Mouse (Mus musculus): Measurements from ENCODE around the gene Rnf43. TPM values are rescaled to one million over a fixed set of nuclear protein-coding genes. Genes with fewer than 3 reads are reported as not detected.

Rnf43 gene
- polyA plus RNA-seq, 1 experiment from 2014 or later, result 14.7 TPM

DNA sequence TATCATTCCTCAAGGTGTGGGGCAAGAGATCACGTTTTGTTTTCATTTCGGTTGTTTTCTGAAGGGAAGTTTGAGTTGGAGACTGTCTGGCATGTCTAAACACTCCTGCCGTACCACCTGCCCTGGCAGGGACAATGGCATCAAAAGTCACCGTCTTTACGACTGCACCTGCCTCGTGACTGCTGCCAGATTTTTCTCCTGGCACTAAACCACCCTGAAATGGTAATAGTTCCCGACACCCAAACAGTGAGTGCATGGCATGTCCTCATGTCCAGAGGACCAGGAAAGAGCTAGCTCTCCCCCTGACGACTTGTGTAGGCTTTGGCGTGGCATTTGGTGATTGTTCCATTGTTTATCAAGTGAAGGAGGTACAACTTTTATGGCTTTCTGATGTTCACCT lies 18.3 kb downstream of the Rnf43 start:
- peak overlapping the region; percentile 14; the same call in 1 of the 2 replicates for H3K27ac ChIP-seq
- H3K4me1 ChIP-seq (replicated peaks), result peaks cover 5% of the 10 kb centered on the region; the same call in 1 of the 2 replicates
- no peak overlapping the region for H3K4me3 ChIP-seq (replicated peaks)
- ATAC-seq, result no peak
- no peak overlapping the region for H3K9ac ChIP-seq
- H3K27me3 ChIP-seq (replicated peaks), result no peaks in the 10 kb centered on the region
- H3K4me2 ChIP-seq (replicated peaks), result peak overlapping the region; percentile 26; the same call in 1 of the 2 replicates
- H3K9me3 ChIP-seq, result no peaks in the 10 kb centered on the region
- H3K36me3 ChIP-seq, result no peaks in the 10 kb centered on the region
- WGBS, result 67% methylated on average over 9 of the region's 9 CpGs

DNA sequence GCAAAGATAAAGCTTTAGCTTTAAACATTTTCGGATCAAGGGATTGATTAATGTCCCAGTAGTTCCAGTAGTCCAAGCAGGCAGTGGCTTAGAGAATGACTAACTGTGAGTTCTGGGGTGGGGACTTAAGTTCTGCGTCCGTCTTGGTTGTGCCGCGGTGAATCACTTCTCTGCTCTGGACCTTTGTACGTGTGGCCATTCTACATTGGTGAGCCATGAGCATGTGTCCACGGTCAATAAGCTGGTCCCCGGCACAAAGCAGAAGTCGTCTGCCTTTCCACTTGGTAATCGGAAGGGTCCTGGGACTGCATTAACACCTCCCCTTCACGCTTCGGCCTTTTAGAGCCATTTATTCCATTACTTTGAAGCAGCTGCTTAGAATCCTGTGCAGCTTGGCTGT lies 19.6 kb downstream of the Rnf43 start:
- Histone ChIP-seq H3K4me3 (replicated peaks) (no peak overlapping the region), H3K4me1 (replicated peaks) (peaks cover 10% of the 10 kb centered on the region), H3K9ac (no peak overlapping the region), H3K9me3 (no peaks in the 10 kb centered on the region), H3K27ac (peak overlapping the region; percentile 66; the same call in 1 of the 2 replicates), H3K4me2 (replicated peaks) (peak overlapping the region; percentile 43), H3K36me3 (no peaks in the 10 kb centered on the region), H3K27me3 (replicated peaks) (no peaks in the 10 kb centered on the region)
- no peak for ATAC-seq
- WGBS, result 64% methylated on average over 12 of the region's 12 CpGs

DNA sequence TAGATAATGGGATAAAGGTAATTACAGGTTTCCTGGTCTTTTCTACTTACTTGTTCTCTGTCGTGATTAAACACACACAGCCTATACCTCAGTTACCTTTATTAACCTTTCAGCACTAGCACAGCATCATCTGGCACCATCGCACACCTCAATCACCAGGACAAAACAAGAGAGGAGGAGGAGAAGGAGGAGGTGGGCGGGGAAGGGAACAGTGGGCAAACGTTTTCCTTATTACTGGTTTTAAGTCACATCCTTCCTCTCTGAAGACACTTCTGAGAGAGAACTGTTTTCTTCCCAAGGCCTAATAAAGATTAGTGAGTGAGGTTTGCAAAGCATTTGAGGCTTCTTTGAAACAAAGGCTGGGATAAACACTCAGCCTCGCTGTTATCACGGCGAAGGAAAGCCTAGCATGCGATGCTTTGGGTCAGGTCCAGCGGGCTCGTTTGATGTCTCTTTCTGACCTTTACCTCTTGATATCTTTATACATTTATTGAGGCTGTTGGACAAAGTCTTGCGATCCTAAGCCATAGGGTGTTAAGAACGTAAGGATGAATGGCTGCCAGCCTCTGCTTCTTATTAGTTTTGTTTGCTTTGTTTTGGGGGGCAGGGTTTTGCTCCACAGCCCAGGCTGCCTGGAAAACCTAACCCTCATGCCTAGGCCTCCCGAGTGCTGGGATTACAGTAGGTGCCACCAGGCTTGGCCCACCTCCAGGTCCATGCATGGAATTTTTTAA lies 20.5 kb downstream of the Rnf43 start:
- H3K4me3 ChIP-seq (replicated peaks), result no peak overlapping the region
- ATAC-seq, result peak; percentile 93
- WGBS, result 24% methylated on average over 13 of the region's 13 CpGs

DNA sequence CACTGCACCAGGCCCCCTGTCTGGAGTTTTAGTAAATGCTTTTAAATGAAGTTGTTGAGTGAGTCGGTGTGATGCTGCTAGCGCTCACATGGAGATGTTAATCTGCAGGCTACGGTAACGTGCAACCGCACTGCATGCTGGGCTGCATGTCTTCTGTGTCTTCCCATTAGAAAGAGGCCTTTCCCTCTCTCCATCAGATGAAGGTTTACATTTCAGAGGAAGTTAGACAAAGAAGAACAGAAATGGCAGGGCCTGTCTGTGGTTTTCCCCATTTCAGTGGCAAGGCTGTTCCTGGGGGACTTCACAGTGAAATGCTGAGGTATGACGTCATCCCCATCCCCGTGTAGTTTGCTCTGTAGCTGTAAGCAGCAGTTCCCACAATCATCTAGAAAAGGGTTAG lies 23.9 kb downstream of the Rnf43 start:
- Histone ChIP-seq H3K4me2 (replicated peaks) (no peak overlapping the region), H3K27me3 (replicated peaks) (no peaks in the 10 kb centered on the region), H3K27ac (no peak overlapping the region), H3K4me1 (replicated peaks) (peaks cover 27% of the 10 kb centered on the region), H3K36me3 (no peaks in the 10 kb centered on the region), H3K4me3 (replicated peaks) (no peak overlapping the region), H3K9ac (no peak overlapping the region), H3K9me3 (no peaks in the 10 kb centered on the region)
- ATAC-seq, result no peak
- 53% methylated on average over 7 of the region's 7 CpGs for WGBS

More for the DNA sequence above, 20.5 kb downstream of the Rnf43 start:
- no peak overlapping the region for H3K9ac ChIP-seq
- 0 out of 2 replicates have a peak overlapping the region, but pooled peaks have one; percentile 4 for H3K4me2 ChIP-seq (replicated peaks)
- 0 out of 2 replicates have a peak overlapping the region, but pooled peaks have one; percentile 66 for H3K27ac ChIP-seq
- H3K9me3 ChIP-seq, result no peaks in the 10 kb centered on the region
- no peaks in the 10 kb centered on the region for H3K27me3 ChIP-seq (replicated peaks)
- no peaks in the 10 kb centered on the region for H3K36me3 ChIP-seq
- peaks cover 14% of the 10 kb centered on the region for H3K4me1 ChIP-seq (replicated peaks)

DNA sequence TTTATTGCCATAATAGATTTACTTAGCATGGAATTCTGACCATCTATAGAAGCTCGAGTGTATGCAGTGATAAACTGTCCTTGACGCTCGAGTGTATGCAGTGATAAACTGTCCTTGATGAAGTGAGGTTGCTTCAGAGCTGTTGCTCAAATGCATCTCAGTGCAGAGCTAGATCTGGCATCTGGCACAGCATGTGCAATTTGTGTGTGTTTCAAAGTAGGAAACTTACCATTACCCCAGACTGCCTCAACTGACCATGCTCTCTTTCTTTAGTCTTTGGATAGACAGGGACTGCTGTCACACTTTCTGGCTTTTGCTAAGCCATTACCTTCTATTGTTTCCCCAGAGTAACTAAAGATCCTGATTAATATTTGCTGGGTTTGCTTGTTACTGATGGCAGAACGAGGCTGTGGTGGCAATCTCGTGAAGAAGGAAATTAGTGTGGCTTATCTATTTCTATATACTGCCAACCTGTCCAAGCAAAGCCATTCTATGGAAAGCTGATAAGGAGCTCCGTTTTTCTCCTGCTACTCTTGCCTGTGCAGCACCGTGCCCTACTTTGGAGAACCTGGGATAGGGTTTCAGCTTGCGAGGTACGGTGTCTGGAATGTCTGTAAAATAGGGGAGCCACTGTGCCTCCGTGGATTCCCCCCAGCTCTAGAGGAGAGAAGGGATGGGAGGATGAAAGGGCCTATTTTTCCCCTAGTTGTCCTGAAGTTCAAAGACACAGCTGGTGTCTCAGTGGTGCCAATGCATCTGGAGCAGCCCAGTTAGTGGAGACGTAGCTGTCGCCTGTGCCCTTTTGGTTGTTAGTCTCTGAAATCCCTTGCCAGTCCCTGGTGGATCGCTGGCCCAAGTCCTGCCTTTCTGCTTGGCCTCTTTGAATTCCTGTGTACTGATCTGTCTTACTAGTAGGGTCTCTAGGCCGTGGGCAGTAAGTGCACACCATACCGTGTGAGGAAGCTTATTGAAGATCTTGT lies 25.0 kb downstream of the Rnf43 start:
- no peaks in the 10 kb centered on the region for H3K9me3 ChIP-seq
- H3K27me3 ChIP-seq (replicated peaks), result no peaks in the 10 kb centered on the region
- H3K9ac ChIP-seq, result no peak overlapping the region
- 57% methylated on average over 15 of the region's 15 CpGs for WGBS
- H3K27ac ChIP-seq, result peak overlapping the region; percentile 49; the same call in 1 of the 2 replicates
- ATAC-seq, result no peak
- peak overlapping the region; percentile 51 for H3K4me2 ChIP-seq (replicated peaks)
- no peak overlapping the region for H3K4me3 ChIP-seq (replicated peaks)
- H3K4me1 ChIP-seq (replicated peaks), result peaks cover 27% of the 10 kb centered on the region
- H3K36me3 ChIP-seq, result no peaks in the 10 kb centered on the region

DNA sequence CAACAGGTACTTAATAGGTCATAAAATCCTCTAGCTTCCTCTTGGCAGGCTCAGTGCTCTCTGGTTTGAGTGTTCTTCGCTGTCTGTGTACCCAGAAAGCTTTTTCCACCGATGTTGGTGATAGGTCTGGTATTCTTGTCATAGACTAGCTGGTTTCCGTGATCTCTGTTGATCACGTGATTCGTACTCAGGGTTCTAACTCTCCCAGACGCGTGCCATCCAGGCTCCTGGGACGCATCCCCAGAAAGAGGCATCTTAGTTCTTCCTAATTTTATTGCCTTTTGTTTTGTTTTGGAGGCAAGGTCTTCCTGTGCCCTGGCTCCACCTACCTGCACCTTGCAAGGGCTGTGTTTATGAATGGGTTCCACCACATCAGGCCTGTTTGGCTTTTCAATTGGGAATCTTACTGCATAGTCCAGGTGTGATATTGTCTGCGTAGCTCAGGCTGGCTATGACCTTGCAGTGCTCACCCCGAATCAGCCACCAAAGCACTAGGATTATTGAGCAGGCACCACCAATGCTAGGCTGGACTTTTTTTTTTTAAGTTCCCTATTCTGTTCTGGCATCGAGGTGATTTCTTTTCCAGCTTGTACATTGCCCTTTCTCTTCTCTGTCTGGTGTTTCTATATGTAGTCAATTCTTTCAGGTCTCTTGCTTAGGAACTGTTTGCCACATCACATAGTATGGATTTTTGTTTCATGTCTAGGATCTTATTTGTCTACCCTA lies 26.1 kb downstream of the Rnf43 start:
- no peaks in the 10 kb centered on the region for H3K36me3 ChIP-seq
- no peaks in the 10 kb centered on the region for H3K9me3 ChIP-seq
- peak overlapping the region; percentile 68 for H3K27ac ChIP-seq
- H3K27me3 ChIP-seq (replicated peaks), result no peaks in the 10 kb centered on the region
- H3K9ac ChIP-seq, result no peak overlapping the region; the same call in 1 of the 2 replicates
- no peak overlapping the region for H3K4me3 ChIP-seq (replicated peaks)
- H3K4me2 ChIP-seq (replicated peaks), result peak overlapping the region; percentile 51
- 49% methylated on average over 11 of the region's 11 CpGs for whole genome bisulfite sequencing
- peaks cover 22% of the 10 kb centered on the region for H3K4me1 ChIP-seq (replicated peaks)
- ATAC-seq, result peak; percentile 21; the same call in 1 of the 2 replicates

DNA sequence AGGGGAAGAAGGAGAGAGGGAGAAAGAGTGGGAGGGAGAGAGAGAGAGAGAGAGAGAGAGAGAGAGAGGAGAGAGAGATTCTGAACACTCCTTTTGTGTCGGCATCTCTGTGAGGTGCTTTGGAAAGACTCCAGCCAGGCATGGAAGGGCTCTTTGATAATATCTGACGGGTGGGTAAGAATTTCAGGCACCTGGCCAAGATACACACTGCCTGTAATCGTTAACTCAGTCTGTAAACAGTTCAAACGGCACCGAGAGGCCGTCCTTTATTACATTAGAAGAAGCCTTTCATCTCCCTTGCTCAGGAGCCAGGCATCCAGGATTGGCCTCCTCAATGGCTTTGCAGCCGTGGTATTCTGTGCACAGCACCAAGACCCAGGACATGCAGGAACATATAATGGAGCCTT lies 26.9 kb downstream of the Rnf43 start:
- Histone ChIP-seq H3K4me3 (replicated peaks) (0 out of 2 replicates have a peak overlapping the region, but pooled peaks have one; percentile 2), H3K36me3 (no peaks in the 10 kb centered on the region), H3K4me1 (replicated peaks) (peaks cover 22% of the 10 kb centered on the region), H3K4me2 (replicated peaks) (peak overlapping the region; percentile 51), H3K9ac (no peak overlapping the region), H3K27ac (peak overlapping the region; percentile 86), H3K9me3 (no peaks in the 10 kb centered on the region), H3K27me3 (replicated peaks) (no peaks in the 10 kb centered on the region)
- WGBS, result 6% methylated on average over 7 of the region's 7 CpGs
- peak; percentile 92 for ATAC-seq

DNA sequence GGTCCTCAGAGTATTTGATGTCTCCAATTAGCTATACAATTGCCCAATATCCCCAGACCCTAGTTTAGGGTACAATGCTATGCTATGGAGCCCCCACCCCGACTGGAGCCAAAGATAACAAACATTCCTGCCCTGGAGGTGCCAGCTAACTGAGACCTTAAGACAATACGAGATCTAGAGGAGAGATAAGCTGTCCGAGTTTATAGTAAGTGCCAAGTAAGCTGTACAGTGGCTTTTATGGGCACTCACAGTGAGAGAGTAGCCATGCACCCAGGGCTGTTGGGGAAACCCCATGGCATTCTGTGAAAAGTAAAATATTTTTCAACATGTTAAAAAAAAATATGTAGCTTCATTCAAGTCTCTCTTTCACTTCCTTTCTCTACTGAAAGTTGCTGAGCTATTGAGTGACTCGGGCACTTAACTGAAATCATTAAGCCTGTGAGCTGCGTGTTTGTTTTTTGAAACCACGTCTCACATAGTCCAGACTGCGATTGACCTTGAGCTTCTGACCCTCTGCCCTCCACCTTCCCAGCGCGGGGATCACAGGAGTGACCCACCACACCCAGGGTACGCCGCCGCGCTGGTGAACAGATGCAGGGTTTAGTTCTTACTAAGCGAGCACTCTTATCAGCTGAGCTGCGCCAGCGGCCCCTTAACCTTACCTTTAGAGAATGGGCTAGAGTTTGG lies 27.7 kb downstream of the Rnf43 start:
- H3K27ac ChIP-seq, result peak overlapping the region; percentile 86
- WGBS, result 40% methylated on average over 16 of the region's 16 CpGs
- no peak overlapping the region for H3K9ac ChIP-seq
- no peaks in the 10 kb centered on the region for H3K36me3 ChIP-seq
- no peaks in the 10 kb centered on the region for H3K27me3 ChIP-seq (replicated peaks)
- ATAC-seq, result peak; percentile 35
- peaks cover 22% of the 10 kb centered on the region for H3K4me1 ChIP-seq (replicated peaks)
- H3K4me2 ChIP-seq (replicated peaks), result peak overlapping the region; percentile 51
- 0 out of 2 replicates have a peak overlapping the region, but pooled peaks have one; percentile 2 for H3K4me3 ChIP-seq (replicated peaks)
- H3K9me3 ChIP-seq, result no peaks in the 10 kb centered on the region

DNA sequence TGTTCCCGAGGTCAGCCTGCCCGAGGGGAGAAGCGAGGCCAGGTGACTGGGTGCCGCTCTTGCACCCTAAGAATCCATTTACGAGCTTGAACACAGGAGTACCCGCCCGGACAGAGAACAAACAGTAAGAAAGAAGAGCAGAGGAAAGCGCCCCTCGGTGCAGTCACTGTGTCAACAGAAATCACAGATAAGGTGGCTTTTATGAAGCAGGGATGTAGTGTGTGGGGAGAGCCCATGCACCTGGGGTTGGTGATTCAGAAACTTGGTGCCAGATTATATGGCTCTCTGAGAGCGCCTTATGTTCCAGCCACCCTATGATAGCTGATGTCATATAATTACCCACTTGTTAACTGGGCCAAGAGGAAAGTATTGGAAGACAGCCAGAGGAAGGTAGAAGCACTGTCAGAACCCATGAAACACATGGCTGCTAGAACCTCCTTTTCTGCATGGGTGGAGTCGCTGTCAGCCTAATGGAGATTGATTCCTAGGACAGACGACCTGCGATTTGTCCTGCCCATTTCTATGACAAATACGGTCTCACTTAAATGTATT lies 34.7 kb downstream of the Rnf43 start:
- peak; percentile 94 for ATAC-seq
- Histone ChIP-seq H3K9ac (no peak overlapping the region), H3K27ac (peak overlapping the region; percentile 61), H3K4me3 (replicated peaks) (no peak overlapping the region), H3K4me1 (replicated peaks) (0 out of 2 replicates have a peak, but pooled peaks cover 20% of the 10 kb centered on the region), H3K4me2 (replicated peaks) (peak overlapping the region; percentile 29), H3K9me3 (no peaks in the 10 kb centered on the region), H3K27me3 (replicated peaks) (no peaks in the 10 kb centered on the region), H3K36me3 (no peaks in the 10 kb centered on the region)
- WGBS, result 49% methylated on average over 14 of the region's 14 CpGs

DNA sequence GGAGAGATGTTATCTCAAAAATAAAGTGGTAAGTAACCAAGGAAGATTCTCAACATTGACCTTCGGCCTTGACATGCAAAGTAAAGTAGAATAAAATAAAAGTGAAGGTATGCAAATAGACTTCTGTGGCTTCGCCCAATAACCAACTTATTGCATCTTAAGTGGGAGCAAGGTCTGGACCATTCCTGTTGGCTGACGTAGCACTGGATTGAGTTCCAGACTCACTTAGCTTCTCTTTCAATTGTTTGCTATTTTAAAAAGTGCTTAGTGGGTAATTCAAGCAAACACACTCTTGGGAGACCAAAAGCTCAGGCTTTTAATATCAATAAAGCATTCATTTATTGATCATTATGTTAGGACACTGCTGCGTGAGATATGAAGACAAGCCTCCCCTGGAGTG lies 35.6 kb downstream of the Rnf43 start:
- Histone ChIP-seq H3K9ac (no peak overlapping the region), H3K27ac (peak overlapping the region; percentile 41), H3K4me2 (replicated peaks) (no peak overlapping the region), H3K4me3 (replicated peaks) (no peak overlapping the region), H3K27me3 (replicated peaks) (no peaks in the 10 kb centered on the region), H3K36me3 (no peaks in the 10 kb centered on the region), H3K4me1 (replicated peaks) (0 out of 2 replicates have a peak, but pooled peaks cover 21% of the 10 kb centered on the region), H3K9me3 (no peaks in the 10 kb centered on the region)
- WGBS, result 80% methylated on average over 4 of the region's 4 CpGs
- no peak for ATAC-seq

DNA sequence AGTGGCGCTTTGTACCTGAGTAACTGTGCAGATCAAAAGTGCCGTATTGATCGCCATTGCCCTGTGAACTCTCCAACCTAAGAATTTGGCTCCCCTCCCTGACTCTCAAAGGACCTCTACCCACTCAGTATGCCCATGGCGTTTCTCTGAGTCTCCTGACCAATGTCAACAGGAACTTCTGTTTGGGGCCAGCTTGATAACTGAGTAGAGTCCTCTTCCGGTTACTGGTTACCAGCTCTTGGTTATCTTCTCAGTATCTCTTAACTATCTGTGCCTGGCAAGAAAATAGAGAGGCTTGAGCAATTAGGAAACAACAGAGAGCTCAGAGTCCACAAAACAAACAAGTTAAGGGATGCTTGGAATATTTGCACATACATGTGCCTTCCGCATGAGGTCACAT lies 38.6 kb downstream of the Rnf43 start:
- Histone ChIP-seq H3K4me2 (replicated peaks) (no peak overlapping the region; the same call in 1 of the 2 replicates), H3K27ac (no peak overlapping the region), H3K9ac (no peak overlapping the region), H3K4me1 (replicated peaks) (peaks cover 25% of the 10 kb centered on the region; the same call in 1 of the 2 replicates), H3K4me3 (replicated peaks) (no peak overlapping the region), H3K36me3 (no peaks in the 10 kb centered on the region), H3K27me3 (replicated peaks) (no peaks in the 10 kb centered on the region), H3K9me3 (no peaks in the 10 kb centered on the region)
- ATAC-seq, result no peak
- 66% methylated on average over 6 of the region's 6 CpGs for WGBS

All from intestine, embryonic 15.5 days (tissue).